Mouse (Mus musculus) midbrain, embryonic 13.5 days (tissue): Measurements from ENCODE around the gene Baz1b. TPM values are rescaled to one million over a fixed set of nuclear protein-coding genes. Genes with fewer than 3 reads are reported as not detected.

Experiments used
- ATAC-seq: fragments of 200-750 bp; cut with Nextera tagmentation; 2 replicates; pipeline ENCODE4 v1.8.0; 2017; ENCODE audit warnings: mild to moderate bottlenecking, moderate TSS enrichment, moderate library complexity
- H3K27ac ChIP-seq: fragments of 300-500 bp; sonication (generic); 2 replicates; pipeline ENCODE4 v1.5.1; 2015; ENCODE audit warnings: inconsistent platforms, mild to moderate bottlenecking, moderate library complexity
- H3K27me3 ChIP-seq: fragments of 300-500 bp; sonication (generic); 2 replicates; pipeline ENCODE4 v1.6.1; 2015; ENCODE audit warnings: mild to moderate bottlenecking, inconsistent platforms
- H3K36me3 ChIP-seq: fragments of 300-500 bp; sonication (generic); 2 replicates; pipeline ENCODE4 v1.6.1; 2015; ENCODE audit warnings: mild to moderate bottlenecking, inconsistent platforms
- H3K4me1 ChIP-seq: fragments of 300-500 bp; sonication (generic); replicated peaks from 2 replicates; pipeline ENCODE4 v1.6.1; 2015; ENCODE audit warnings: inconsistent platforms
- H3K4me2 ChIP-seq: fragments of 300-500 bp; sonication (generic); replicated peaks from 2 replicates; pipeline ENCODE4 v1.6.1; 2015; ENCODE audit warnings: moderate library complexity, mild to moderate bottlenecking, inconsistent platforms
- H3K4me3 ChIP-seq: fragments of 300-500 bp; sonication (generic); replicated peaks from 2 replicates; pipeline ENCODE4 v1.5.1; 2015; ENCODE audit warnings: mild to moderate bottlenecking, inconsistent platforms
- H3K9ac ChIP-seq: fragments of 300-500 bp; sonication (generic); replicated peaks from 2 replicates; pipeline ENCODE4 v1.6.1; 2015; ENCODE audit warnings: mild to moderate bottlenecking, inconsistent platforms
- H3K9me3 ChIP-seq: fragments of 300-500 bp; sonication (generic); 2 replicates; pipeline ENCODE4 v1.6.1; 2016; ENCODE audit warnings: mild to moderate bottlenecking, inconsistent platforms
- WGBS: fragments of 180-500 bp; shearing (Covaris S2); methylation state at CpG from one replicate; pipeline ENCODE4 v1.1.7; 2015; 5-methylcytosine and 5-hydroxymethylcytosine counted together
- polyA plus RNA-seq: library from polyadenylated mRNA; unstranded; fragments of >200 nt; fragmentation: Nextera tagmentation; extraction: Ambion mirVana; gene quantifications from 2 replicates; pipeline ENCODE4 v1.2.1, GENCODE M21; 2015

The Baz1b gene
- polyA plus RNA-seq, 1 experiment from 2014 or later, result 44.3 TPM

DNA sequence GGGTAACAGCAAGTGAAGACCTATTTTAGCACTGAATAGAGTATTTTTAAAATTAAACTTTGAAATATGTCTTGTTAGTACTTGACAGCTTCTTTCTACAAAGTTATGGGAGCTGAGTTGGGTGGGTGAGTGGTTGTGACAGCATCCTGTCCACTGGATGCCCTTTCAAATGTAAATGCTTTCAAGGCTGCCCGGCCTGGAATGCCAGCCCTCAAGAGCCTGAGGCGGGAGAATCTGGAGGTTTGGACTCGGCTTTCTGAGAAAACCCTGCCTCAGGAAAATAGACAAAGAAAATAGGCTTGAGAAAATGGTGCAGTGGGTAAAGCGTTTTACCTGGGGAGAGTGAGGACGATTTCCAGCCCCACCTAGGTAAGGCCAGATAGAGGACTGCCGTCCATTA lies 5.3 kb upstream of the Baz1b start:
- H3K9me3 ChIP-seq, result peaks cover 6% of the 10 kb centered on the region; the same call in 1 of the 2 replicates
- 70% methylated on average over 6 of the region's 6 CpGs for WGBS

DNA sequence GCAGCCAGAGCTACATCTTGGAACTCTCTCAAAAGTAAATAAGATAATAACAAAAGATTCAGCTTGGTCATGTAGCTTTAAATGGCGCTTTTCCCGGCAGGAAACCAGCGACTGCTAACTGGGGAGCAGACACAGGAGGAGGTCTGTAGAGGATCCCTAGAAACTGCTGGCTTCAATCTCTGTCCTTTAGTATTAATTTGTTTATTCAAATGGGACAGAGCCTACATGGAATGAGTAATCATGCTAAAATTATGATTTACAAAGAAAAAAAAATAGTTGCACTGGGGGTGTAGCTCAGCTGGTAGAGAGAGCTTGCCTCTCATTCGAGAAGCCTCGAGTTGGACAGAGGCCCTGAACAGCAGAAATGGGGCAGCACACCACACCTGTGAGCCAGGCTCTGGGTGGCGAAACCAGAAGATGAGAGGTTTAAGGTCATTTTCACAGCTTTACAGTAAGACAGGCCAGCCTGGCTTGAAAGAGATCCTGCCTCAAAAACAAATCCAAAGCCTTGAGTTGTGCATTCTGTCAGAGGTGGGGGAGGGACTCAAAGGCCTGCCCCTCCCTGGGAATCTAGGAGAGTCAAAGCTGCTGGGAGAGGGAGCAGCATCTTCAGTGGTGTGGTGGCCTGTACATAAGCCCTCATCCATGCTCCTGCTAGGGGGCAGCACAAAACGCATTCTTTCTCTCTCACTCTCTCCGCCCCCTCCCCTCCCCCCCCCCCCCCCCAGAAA lies 3.8 kb upstream of the Baz1b start:
- no peaks in the 10 kb centered on the region for H3K27me3 ChIP-seq
- ATAC-seq, result no peak
- no peak overlapping the region; the same call in 1 of the 2 replicates for H3K27ac ChIP-seq
- H3K4me2 ChIP-seq, result no peak overlapping the region
- peaks cover 4% of the 10 kb centered on the region for H3K4me1 ChIP-seq
- H3K9ac ChIP-seq, result no peak overlapping the region
- peaks cover 42% of the 10 kb centered on the region for H3K36me3 ChIP-seq
- 65% methylated on average over 8 of the region's 8 CpGs for WGBS
- no peak overlapping the region for H3K4me3 ChIP-seq
- peaks cover 6% of the 10 kb centered on the region; the same call in 1 of the 2 replicates for H3K9me3 ChIP-seq

More for the DNA sequence above, 5.3 kb upstream of the Baz1b start:
- Histone ChIP-seq H3K36me3 (peaks cover 58% of the 10 kb centered on the region), H3K4me2 (no peak overlapping the region), H3K4me1 (peaks cover 3% of the 10 kb centered on the region; the same call in 1 of the 2 replicates), H3K9ac (no peak overlapping the region), H3K27me3 (no peaks in the 10 kb centered on the region), H3K27ac (no peak overlapping the region), H3K4me3 (no peak overlapping the region)
- ATAC-seq, result no peak

DNA sequence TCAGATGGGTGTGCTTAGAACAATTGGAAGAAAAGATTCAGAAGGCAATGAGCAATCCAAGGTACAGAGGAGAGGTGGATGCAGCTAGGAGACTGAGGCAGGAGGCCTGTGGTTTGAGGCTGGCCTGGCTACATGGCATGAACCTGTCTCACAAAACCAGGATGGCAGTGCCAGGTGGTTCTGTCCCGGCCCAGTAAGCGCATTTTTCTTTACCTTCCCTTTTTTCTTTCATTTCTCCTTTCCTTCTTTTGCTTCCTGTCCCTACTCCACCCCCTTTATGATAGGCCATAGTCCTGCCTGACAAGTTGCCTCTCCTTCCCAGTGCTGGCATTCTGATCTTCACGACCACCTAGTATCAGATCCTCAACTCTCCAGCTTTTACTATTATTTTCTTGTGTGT lies 2.0 kb upstream of the Baz1b start:
- Histone ChIP-seq H3K4me2 (no peak overlapping the region), H3K4me1 (peaks cover 21% of the 10 kb centered on the region), H3K27ac (no peak overlapping the region), H3K9me3 (peaks cover 6% of the 10 kb centered on the region; the same call in 1 of the 2 replicates), H3K27me3 (no peaks in the 10 kb centered on the region), H3K36me3 (peaks cover 32% of the 10 kb centered on the region), H3K4me3 (no peak overlapping the region), H3K9ac (no peak overlapping the region)
- WGBS, result 95% methylated on average over 3 of the region's 3 CpGs
- ATAC-seq, result no peak

DNA sequence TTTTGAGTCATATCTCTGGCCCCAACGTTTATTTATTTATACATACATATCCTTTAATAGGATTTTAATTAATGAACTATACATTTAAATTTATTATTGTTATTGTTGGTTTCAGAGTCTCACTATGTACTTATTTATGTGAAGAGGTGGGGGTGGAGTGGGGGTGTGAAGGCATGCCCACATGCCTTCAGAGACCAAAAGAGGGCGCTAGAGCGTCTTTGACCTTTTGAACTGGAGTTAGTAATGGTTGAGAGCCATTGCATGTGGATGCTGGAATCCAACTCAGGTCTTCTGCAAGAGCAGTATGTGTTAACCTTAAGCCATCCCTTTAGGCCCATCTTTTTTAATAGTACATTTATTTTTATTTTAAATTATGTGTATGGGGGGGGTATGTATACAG lies 1.5 kb upstream of the Baz1b start:
- Histone ChIP-seq H3K4me2 (no peak overlapping the region), H3K9ac (no peak overlapping the region), H3K9me3 (peaks cover 6% of the 10 kb centered on the region; the same call in 1 of the 2 replicates), H3K36me3 (peaks cover 27% of the 10 kb centered on the region), H3K27me3 (no peaks in the 10 kb centered on the region), H3K4me1 (peaks cover 27% of the 10 kb centered on the region), H3K27ac (0 out of 2 replicates have a peak overlapping the region, but pooled peaks have one; percentile 98), H3K4me3 (no peak overlapping the region)
- no peak for ATAC-seq
- 36% methylated on average over 3 of the region's 3 CpGs for WGBS

DNA sequence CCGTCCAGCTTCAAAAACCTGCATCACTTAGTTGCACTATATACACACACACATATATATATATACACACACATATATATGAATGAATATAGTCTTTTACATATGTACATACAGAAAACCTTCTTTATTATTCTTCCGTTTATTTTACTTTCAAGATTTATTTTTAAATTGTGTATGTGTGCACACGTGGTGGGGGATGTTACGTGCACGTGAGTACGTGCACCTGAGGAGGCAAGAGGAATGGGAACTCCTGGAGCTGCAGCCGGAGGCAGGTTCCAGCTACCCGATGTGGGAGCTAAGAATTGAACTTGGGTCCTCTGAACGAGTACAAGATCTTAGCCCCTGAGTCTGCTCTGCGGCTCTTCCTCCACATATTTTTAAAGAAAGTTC lies 838 bp upstream of the Baz1b start:
- peaks cover 29% of the 10 kb centered on the region for H3K4me1 ChIP-seq
- H3K27ac ChIP-seq, result peak overlapping the region; percentile 98
- H3K9me3 ChIP-seq, result peaks cover 6% of the 10 kb centered on the region; the same call in 1 of the 2 replicates
- H3K9ac ChIP-seq, result peak overlapping the region; percentile 98
- WGBS, result 23% methylated on average over 10 of the region's 10 CpGs
- H3K36me3 ChIP-seq, result peaks cover 23% of the 10 kb centered on the region
- H3K4me2 ChIP-seq, result peak overlapping the region; percentile 92
- no peaks in the 10 kb centered on the region for H3K27me3 ChIP-seq
- ATAC-seq, result no peak
- H3K4me3 ChIP-seq, result peak overlapping the region; percentile 98

DNA sequence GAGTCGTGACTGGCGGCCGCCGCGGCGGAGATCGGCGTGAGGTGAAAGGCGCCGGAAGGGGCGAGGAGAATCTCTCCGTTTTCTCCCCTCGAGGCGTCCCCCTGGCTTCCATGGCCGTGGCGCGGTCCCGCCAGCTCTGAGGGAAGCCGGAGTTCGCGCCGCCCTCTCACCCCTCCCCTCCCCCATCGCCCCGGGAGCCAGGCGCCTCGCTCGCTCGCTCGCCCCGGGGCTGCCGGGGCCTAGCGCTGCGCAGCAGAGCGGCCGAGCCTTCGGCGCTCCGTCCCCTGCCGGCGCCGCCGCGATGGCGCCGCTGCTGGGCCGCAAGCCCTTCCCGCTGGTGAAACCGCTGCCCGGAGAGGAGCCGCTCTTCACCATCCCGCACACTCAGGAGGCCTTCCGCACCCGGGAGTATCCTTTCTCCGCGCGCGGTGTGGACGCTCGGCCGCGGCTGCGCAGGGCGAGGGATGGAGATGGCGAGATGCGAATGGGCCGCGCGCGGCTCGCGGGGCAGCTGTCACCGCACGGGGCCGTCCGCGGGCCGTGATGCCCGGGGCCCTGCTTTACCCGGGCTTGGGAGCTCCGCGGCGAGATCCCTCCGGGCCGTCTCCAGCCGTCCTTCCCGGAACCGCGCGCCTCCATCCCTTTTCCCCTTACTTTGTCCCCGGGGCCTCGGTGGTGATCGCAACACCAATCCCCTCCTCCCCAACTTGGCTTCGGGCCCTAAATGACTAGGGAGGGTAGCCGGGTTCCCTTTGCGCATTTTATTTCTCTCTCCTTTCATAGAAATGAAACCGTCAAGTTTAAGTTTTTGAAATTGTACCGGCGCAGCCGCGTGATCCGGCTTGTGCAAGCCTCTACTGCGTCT lies 517 bp downstream of the Baz1b start:
- Histone ChIP-seq H3K4me2 (peak overlapping the region; percentile 92), H3K4me1 (peaks cover 41% of the 10 kb centered on the region), H3K9ac (peak overlapping the region; percentile 98), H3K4me3 (peak overlapping the region; percentile 98), H3K27me3 (no peaks in the 10 kb centered on the region), H3K36me3 (peaks cover 10% of the 10 kb centered on the region), H3K9me3 (peaks cover 6% of the 10 kb centered on the region; the same call in 1 of the 2 replicates), H3K27ac (peak overlapping the region; percentile 98)
- WGBS, result under 1% methylated on average over 102 of the region's 102 CpGs
- peak; percentile 69 for ATAC-seq

DNA sequence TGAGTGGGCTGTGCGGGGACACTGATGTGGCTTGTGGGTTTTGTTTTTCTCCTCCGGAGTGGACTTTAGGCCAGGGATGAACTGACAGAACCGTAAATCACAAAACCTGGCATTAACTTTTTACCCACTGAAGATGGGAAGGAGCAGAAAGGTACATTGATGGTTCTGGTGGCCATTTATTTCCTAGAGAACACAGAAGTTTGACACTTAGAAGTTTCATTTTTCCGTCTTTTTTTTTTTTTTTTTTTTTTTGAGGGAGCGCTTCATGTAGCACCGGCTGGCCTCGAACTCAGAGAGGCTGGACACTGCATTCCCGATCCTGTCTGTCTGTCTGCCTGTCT lies 1.1 kb downstream of the Baz1b start:
- ATAC-seq, result no peak
- Histone ChIP-seq H3K4me1 (peaks cover 44% of the 10 kb centered on the region), H3K4me3 (peak overlapping the region; percentile 98)

DNA sequence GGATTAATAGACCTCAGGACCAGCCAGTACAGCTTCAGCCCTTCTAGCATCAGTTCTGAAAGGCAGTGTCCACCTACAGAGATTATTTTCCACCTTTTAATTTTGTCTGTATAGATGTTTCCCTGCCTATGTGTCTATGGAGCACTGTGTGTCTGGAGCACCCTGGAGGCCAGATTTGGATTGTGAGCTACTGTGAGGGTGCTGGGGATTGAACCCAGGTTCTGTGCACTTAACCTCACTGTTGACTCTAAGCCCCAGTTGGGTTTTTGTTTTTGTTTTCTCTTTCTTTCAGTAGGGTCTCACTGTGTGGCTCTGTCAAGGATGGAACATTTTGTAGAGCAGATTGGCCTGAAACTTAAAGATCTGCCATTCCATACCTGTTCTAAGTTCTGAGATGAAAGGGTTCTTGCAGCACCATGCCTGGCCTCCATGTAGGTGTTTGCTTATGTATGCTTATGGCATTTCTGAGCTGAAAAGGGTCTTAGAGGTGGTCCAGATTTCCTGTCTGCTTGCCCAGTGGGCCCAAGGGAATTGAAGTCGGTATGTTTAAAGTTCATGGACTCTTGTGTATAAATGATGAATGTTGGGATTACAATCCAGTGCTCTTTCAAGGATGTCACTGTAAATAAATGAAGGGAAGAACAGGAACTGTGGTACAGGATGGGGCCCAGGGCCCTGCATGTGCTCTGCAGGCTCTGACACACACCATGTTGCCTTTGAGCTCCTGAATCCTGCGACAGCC lies 2.4 kb downstream of the Baz1b start:
- ATAC-seq, result no peak
- H3K4me1 ChIP-seq, result peaks cover 52% of the 10 kb centered on the region
- WGBS, result 75% methylated on average over 2 of the region's 2 CpGs

More for the DNA sequence above, 1.1 kb downstream of the Baz1b start:
- H3K27me3 ChIP-seq, result no peaks in the 10 kb centered on the region
- H3K36me3 ChIP-seq, result peaks cover 8% of the 10 kb centered on the region; the same call in 1 of the 2 replicates
- H3K9me3 ChIP-seq, result peaks cover 6% of the 10 kb centered on the region; the same call in 1 of the 2 replicates
- H3K4me2 ChIP-seq, result peak overlapping the region; percentile 92
- peak overlapping the region; percentile 98 for H3K9ac ChIP-seq
- 1% methylated on average over 8 of the region's 8 CpGs for WGBS
- H3K27ac ChIP-seq, result peak overlapping the region; percentile 98

DNA sequence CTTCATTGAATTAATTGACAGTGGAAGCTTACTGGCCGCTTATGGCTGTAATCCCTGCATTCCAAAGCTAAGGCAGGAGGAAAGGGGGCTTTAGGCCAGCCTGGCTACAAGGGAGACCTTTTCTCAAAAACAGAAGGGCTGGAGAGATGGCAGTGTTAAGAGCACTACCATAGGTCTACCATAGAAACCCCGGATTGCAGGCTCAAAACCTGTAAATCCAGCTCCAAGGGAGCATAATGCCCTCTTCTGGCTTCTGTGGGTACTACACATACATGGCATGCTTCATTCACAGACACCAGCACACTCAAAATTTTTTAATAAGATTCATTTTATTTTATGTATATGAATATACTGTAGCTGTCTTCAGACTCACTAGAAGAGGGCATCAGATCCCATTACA lies 4.6 kb downstream of the Baz1b start:
- WGBS, result 24% methylated on average over 2 of the region's 2 CpGs
- H3K27me3 ChIP-seq, result no peaks in the 10 kb centered on the region
- H3K4me2 ChIP-seq, result no peak overlapping the region
- ATAC-seq, result no peak
- no peaks in the 10 kb centered on the region for H3K9me3 ChIP-seq
- peaks cover 49% of the 10 kb centered on the region for H3K4me1 ChIP-seq
- peaks cover 19% of the 10 kb centered on the region for H3K36me3 ChIP-seq
- no peak overlapping the region for H3K4me3 ChIP-seq
- H3K27ac ChIP-seq, result no peak overlapping the region
- no peak overlapping the region for H3K9ac ChIP-seq

More for the DNA sequence above, 2.4 kb downstream of the Baz1b start:
- H3K27ac ChIP-seq, result no peak overlapping the region
- peak overlapping the region; percentile 98 for H3K9ac ChIP-seq
- H3K4me3 ChIP-seq, result peak overlapping the region; percentile 98
- peaks cover 5% of the 10 kb centered on the region; the same call in 1 of the 2 replicates for H3K9me3 ChIP-seq
- H3K4me2 ChIP-seq, result peak overlapping the region; percentile 92
- peaks cover 8% of the 10 kb centered on the region; the same call in 1 of the 2 replicates for H3K36me3 ChIP-seq
- no peaks in the 10 kb centered on the region for H3K27me3 ChIP-seq

DNA sequence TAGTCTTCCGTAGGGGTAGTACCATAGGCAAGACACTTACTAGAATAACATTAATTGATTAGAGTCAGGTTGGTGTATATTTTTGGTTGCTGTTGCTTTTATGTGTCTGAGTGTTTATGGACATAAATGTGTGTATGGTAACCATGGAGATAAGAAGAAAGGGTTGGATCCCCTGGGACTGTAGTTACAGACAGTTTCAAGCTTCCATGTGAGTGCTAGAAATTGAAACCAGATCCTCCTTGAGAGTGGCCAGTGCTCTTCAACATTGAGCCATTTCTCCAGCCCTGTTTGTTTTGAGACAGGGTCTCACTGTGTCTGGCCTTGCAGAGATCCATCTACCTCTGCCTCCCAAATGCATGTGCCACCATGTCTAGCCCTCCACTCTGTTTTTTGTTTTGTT lies 5.4 kb downstream of the Baz1b start:
- H3K27me3 ChIP-seq, result no peaks in the 10 kb centered on the region
- WGBS, result 93% methylated on average over 1 of the region's 1 CpGs
- H3K9me3 ChIP-seq, result no peaks in the 10 kb centered on the region
- H3K27ac ChIP-seq, result no peak overlapping the region
- peaks cover 19% of the 10 kb centered on the region for H3K36me3 ChIP-seq
- peaks cover 49% of the 10 kb centered on the region for H3K4me1 ChIP-seq
- ATAC-seq, result no peak
- 0 out of 2 replicates have a peak overlapping the region, but pooled peaks have one; percentile 2 for H3K9ac ChIP-seq
- no peak overlapping the region for H3K4me2 ChIP-seq
- H3K4me3 ChIP-seq, result no peak overlapping the region

DNA sequence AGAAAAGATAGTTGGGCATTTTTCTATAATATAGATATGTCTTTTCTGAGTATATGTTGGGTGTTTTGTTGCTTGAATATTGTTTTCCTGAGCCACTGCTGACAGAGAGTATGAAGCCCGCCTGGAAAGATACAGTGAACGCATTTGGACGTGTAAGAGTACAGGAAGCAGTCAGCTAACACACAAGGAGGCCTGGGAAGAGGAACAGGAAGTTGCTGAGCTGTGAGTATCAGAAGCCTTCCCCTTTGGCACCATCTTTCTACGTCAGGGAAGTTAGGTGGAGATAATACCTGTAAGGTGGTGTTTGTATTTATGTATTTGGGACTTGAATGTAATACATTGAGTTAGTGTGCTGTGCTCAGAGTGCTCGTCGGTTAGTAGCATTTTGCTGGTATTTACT lies 9.3 kb downstream of the Baz1b start:
- peaks cover 23% of the 10 kb centered on the region for H3K4me1 ChIP-seq
- WGBS, result 90% methylated on average over 6 of the region's 6 CpGs
- no peak overlapping the region for H3K4me3 ChIP-seq
- no peak overlapping the region for H3K9ac ChIP-seq
- no peak overlapping the region for H3K4me2 ChIP-seq
- peaks cover 41% of the 10 kb centered on the region for H3K36me3 ChIP-seq
- ATAC-seq, result no peak
- no peaks in the 10 kb centered on the region for H3K9me3 ChIP-seq
- H3K27ac ChIP-seq, result no peak overlapping the region
- H3K27me3 ChIP-seq, result no peaks in the 10 kb centered on the region
